Mouse (Mus musculus) testis, adult 10 weeks (tissue): ENCODE data around the gene Kcnmb4. TPM values are rescaled to one million over a fixed set of nuclear protein-coding genes. Genes with fewer than 3 reads are reported as not detected.

Experiments used
- polyA plus RNA-seq: library from polyadenylated mRNA; stranded (reverse); fragments of 350-450 nt; fragmentation: Illumina TruSeq; extraction: RNeasy Lipid Tissue Mini Kit (QIAGEN cat#74804); gene quantifications from one replicate; pipeline ENCODE4 v1.2.3, GENCODE M21; 2014; ENCODE audit warnings: low read depth, low replicate concordance

The Kcnmb4 gene
- 14.2 TPM for polyA plus RNA-seq

DNA sequence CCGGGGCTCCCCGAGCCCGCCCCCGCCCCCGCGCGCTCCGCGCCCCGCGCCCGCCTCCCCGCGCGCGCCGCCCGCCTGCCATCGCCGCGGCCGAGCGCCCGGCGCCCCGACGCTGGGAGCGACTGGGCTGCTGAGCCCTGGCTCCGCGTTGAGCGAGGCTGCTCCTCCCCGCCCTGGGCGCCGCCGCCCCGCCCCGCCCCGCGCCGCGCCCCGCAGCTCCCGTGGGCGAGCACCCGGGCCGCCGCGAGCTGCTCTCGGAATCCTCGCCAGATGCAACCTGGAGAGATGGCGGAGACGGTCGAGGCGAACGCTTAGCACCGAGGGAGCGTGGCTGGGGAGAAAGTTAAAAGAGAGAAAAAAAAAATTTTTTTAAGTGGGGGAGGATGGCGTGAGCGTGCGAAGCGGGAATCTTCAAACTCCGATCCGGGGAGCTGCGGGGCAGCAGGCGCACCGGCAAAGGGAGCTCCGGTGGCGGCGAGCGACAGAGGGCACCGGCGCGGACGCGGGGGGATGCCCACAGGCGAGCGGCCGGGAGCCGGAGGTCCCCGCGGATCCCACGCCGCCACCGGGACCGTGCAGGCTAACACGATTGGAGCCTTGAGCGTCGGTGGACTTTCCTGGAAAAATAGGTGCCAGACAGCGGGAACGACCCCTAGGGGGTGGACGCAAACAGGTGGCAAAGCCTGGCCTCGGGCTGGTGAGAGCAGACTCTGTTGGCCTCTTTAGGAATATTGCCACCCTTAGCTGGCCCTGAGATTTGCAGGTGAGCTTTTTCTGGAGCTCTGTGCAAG, at the start of gene Kcnmb4:
Gene Kcnmb4 (minus strand): TSS at position 120 of the 791 bp plus-strand sequence.

Other genes with a start within 250 kb of the Kcnmb4 start
- 1.8 TPM for gene Ptprb, start 198.4 kb downstream of the Kcnmb4 start, polyA plus RNA-seq
- gene Cnot2, start 107.6 kb upstream of the Kcnmb4 start, polyA plus RNA-seq: 100 TPM